Mouse (Mus musculus) heart, embryonic 13.5 days (tissue): Measurements from ENCODE around the gene Lamb1. TPM values are rescaled to one million over a fixed set of nuclear protein-coding genes. Genes with fewer than 3 reads are reported as not detected.

Source experiments
- ATAC-seq: fragments of 200-750 bp; cut with Nextera tagmentation; 2 replicates; pipeline ENCODE4 v1.8.0; 2017; ENCODE audit warnings: moderate TSS enrichment; ENCODE audit not compliant: insufficient number of reproducible peaks, low FRiP score, low TSS enrichment; ENCODE audit errors: extremely low read depth
- H3K27ac ChIP-seq: fragments of 300-500 bp; sonication (generic); replicated peaks from 2 replicates; pipeline ENCODE4 v1.5.1; 2015; ENCODE audit warnings: moderate library complexity, mild to moderate bottlenecking, inconsistent platforms
- H3K27me3 ChIP-seq: fragments of 300-500 bp; sonication (generic); replicated peaks from 2 replicates; pipeline ENCODE4 v1.6.1; 2015; ENCODE audit warnings: mild to moderate bottlenecking, inconsistent platforms
- H3K36me3 ChIP-seq: fragments of 300-500 bp; sonication (generic); 2 replicates; pipeline ENCODE4 v1.6.1; 2015; ENCODE audit warnings: mild to moderate bottlenecking, inconsistent platforms
- H3K4me1 ChIP-seq: fragments of 300-500 bp; sonication (generic); 2 replicates; pipeline ENCODE4 v1.6.1; 2015; ENCODE audit warnings: inconsistent platforms
- H3K4me2 ChIP-seq: fragments of 300-500 bp; sonication (generic); 2 replicates; pipeline ENCODE4 v1.6.1; 2015; ENCODE audit warnings: inconsistent platforms, mild to moderate bottlenecking, moderate library complexity
- H3K4me3 ChIP-seq: fragments of 300-500 bp; sonication (generic); 2 replicates; pipeline ENCODE4 v1.5.1; 2015; ENCODE audit warnings: moderate library complexity, mild to moderate bottlenecking, inconsistent platforms
- H3K9ac ChIP-seq: fragments of 300-500 bp; sonication (generic); 2 replicates; pipeline ENCODE4 v1.6.1; 2015; ENCODE audit warnings: inconsistent platforms, mild to moderate bottlenecking, moderate library complexity
- H3K9me3 ChIP-seq: fragments of 300-500 bp; sonication (generic); 2 replicates; pipeline ENCODE4 v1.6.1; 2016; ENCODE audit warnings: inconsistent platforms
- WGBS: fragments of 180-500 bp; shearing (Covaris S2); methylation state at CpG from one replicate; pipeline ENCODE4 v1.1.7; 2015; ENCODE audit warnings: mixed read lengths; 5-methylcytosine and 5-hydroxymethylcytosine counted together
- polyA plus RNA-seq: library from polyadenylated mRNA; unstranded; fragments of >200 nt; fragmentation: Nextera tagmentation; extraction: Ambion mirVana; gene quantifications from 2 replicates; pipeline ENCODE4 v1.2.1, GENCODE M21; 2015

Gene Lamb1
- polyA plus RNA-seq, 1 experiment from 2014 or later: 91.3 TPM

- no peak overlapping the region for H3K4me2 ChIP-seq
- no peaks in the 10 kb centered on the region for H3K27me3 ChIP-seq
- no peak overlapping the region for H3K4me3 ChIP-seq
- H3K9ac ChIP-seq: no peak overlapping the region
- peaks cover 39% of the 10 kb centered on the region for H3K4me1 ChIP-seq
- H3K9me3 ChIP-seq: 0 out of 2 replicates have a peak, but pooled peaks cover 5% of the 10 kb centered on the region
- H3K27ac ChIP-seq: peak overlapping the region; percentile 48
- 56% methylated on average over 10 of the region's 10 CpGs for WGBS
- peaks cover 100% of the 10 kb centered on the region for H3K36me3 ChIP-seq
- no peak for ATAC-seq
Observed at GRCm38 (mm10) chr12:31318409-31318963, 53.5 kb downstream of the Lamb1 start.

GRCm38 (mm10) chr12:31320817-31321216 lies 55.8 kb downstream of the Lamb1 start:
- H3K36me3 ChIP-seq: peaks cover 100% of the 10 kb centered on the region
- ATAC-seq: no peak

GRCm38 (mm10) chr12:31321532-31321931 lies 56.5 kb downstream of the Lamb1 start:
- Histone ChIP-seq H3K4me3 (no peak overlapping the region), H3K36me3 (peaks cover 100% of the 10 kb centered on the region), H3K9ac (no peak overlapping the region), H3K4me2 (no peak overlapping the region), H3K9me3 (no peaks in the 10 kb centered on the region), H3K27ac (no peak overlapping the region), H3K27me3 (no peaks in the 10 kb centered on the region), H3K4me1 (peaks cover 20% of the 10 kb centered on the region)
- WGBS: 97% methylated on average over 1 of the region's 1 CpGs
- ATAC-seq: no peak

More at GRCm38 (mm10) chr12:31320817-31321216, 55.8 kb downstream of the Lamb1 start:
- H3K9me3 ChIP-seq: no peaks in the 10 kb centered on the region
- 78% methylated on average over 13 of the region's 13 CpGs for WGBS
- peaks cover 24% of the 10 kb centered on the region for H3K4me1 ChIP-seq
- no peak overlapping the region for H3K9ac ChIP-seq
- no peaks in the 10 kb centered on the region for H3K27me3 ChIP-seq
- no peak overlapping the region for H3K27ac ChIP-seq
- H3K4me3 ChIP-seq: no peak overlapping the region
- no peak overlapping the region for H3K4me2 ChIP-seq

- no peak overlapping the region for H3K4me2 ChIP-seq
- WGBS: 78% methylated on average over 9 of the region's 9 CpGs
- H3K4me1 ChIP-seq: peaks cover 8% of the 10 kb centered on the region
- H3K9ac ChIP-seq: no peak overlapping the region
- no peak overlapping the region for H3K27ac ChIP-seq
- no peaks in the 10 kb centered on the region for H3K9me3 ChIP-seq
- H3K27me3 ChIP-seq: no peaks in the 10 kb centered on the region
- no peak overlapping the region for H3K4me3 ChIP-seq
- H3K36me3 ChIP-seq: peaks cover 100% of the 10 kb centered on the region
- no peak for ATAC-seq
Observed at GRCm38 (mm10) chr12:31323136-31323695, 58.2 kb downstream of the Lamb1 start.

GRCm38 (mm10) chr12:31327139-31327538 lies 62.1 kb downstream of the Lamb1 start:
- Histone ChIP-seq H3K9me3 (no peaks in the 10 kb centered on the region), H3K4me2 (no peak overlapping the region), H3K4me1 (no peaks in the 10 kb centered on the region), H3K4me3 (no peak overlapping the region), H3K27ac (no peak overlapping the region), H3K27me3 (no peaks in the 10 kb centered on the region), H3K36me3 (peaks cover 96% of the 10 kb centered on the region), H3K9ac (no peak overlapping the region)
- ATAC-seq: no peak; the same call in 1 of the 2 replicates
- WGBS: 87% methylated on average over 9 of the region's 9 CpGs

GRCm38 (mm10) chr12:31333261-31333660 lies 68.2 kb downstream of the Lamb1 start:
- Histone ChIP-seq H3K4me3 (no peak overlapping the region), H3K27ac (no peak overlapping the region), H3K4me1 (no peaks in the 10 kb centered on the region), H3K9me3 (no peaks in the 10 kb centered on the region), H3K9ac (no peak overlapping the region), H3K36me3 (peaks cover 91% of the 10 kb centered on the region), H3K4me2 (no peak overlapping the region), H3K27me3 (no peaks in the 10 kb centered on the region)
- no peak for ATAC-seq
- WGBS: 94% methylated on average over 1 of the region's 1 CpGs

- Histone ChIP-seq H3K27ac (peak overlapping the region; percentile 91), H3K4me3 (peak overlapping the region; percentile 99), H3K4me2 (peak overlapping the region; percentile 94), H3K9me3 (no peaks in the 10 kb centered on the region), H3K9ac (peak overlapping the region; percentile 98), H3K36me3 (peaks cover 27% of the 10 kb centered on the region), H3K4me1 (peaks cover 18% of the 10 kb centered on the region), H3K27me3 (no peaks in the 10 kb centered on the region)
- ATAC-seq: no peak
- 22% methylated on average over 15 of the region's 15 CpGs for WGBS
Observed at GRCm38 (mm10) chr12:31350191-31350943, 85.3 kb downstream of the Lamb1 start.

GRCm38 (mm10) chr12:31350944-31351928 lies 86.2 kb downstream of the Lamb1 start, which contains the start of gene Dld:
Gene Dld, minus strand, starts transcription at chr12:31351453.
- peak within 1 kb of the TSS; percentile 98 for H3K9ac ChIP-seq
- no peaks in the 10 kb centered on the region for H3K9me3 ChIP-seq
- peak within 1 kb of the TSS; percentile 94 for H3K4me2 ChIP-seq
- peaks cover 27% of the 10 kb centered on the region for H3K36me3 ChIP-seq
- peak within 1 kb of the TSS; percentile 91 for H3K27ac ChIP-seq
- 5% methylated on average over 66 of the region's 66 CpGs for WGBS
- peak; percentile 97 for ATAC-seq
- H3K4me1 ChIP-seq: peaks cover 18% of the 10 kb centered on the region
- H3K27me3 ChIP-seq: no peaks in the 10 kb centered on the region
- H3K4me3 ChIP-seq: peak within 1 kb of the TSS; percentile 99

GRCm38 (mm10) chr12:31366428-31366827 lies 101.4 kb downstream of the Lamb1 start:
- H3K4me2 ChIP-seq: no peak overlapping the region
- H3K4me1 ChIP-seq: peaks cover 35% of the 10 kb centered on the region
- no peak overlapping the region for H3K4me3 ChIP-seq
- H3K9me3 ChIP-seq: no peaks in the 10 kb centered on the region
- WGBS: 13% methylated on average over 3 of the region's 3 CpGs
- peak; percentile 73; the same call in 1 of the 2 replicates for ATAC-seq
- no peaks in the 10 kb centered on the region for H3K36me3 ChIP-seq
- H3K27me3 ChIP-seq: no peaks in the 10 kb centered on the region
- peak overlapping the region; percentile 80 for H3K27ac ChIP-seq
- H3K9ac ChIP-seq: no peak overlapping the region

GRCm38 (mm10) chr12:31367721-31368120 lies 102.7 kb downstream of the Lamb1 start:
- H3K27ac ChIP-seq: no peak overlapping the region
- H3K4me1 ChIP-seq: peaks cover 41% of the 10 kb centered on the region
- H3K4me2 ChIP-seq: no peak overlapping the region
- ATAC-seq: no peak
- 84% methylated on average over 5 of the region's 5 CpGs for WGBS
- H3K27me3 ChIP-seq: no peaks in the 10 kb centered on the region
- H3K9ac ChIP-seq: no peak overlapping the region
- no peaks in the 10 kb centered on the region for H3K9me3 ChIP-seq
- H3K36me3 ChIP-seq: no peaks in the 10 kb centered on the region
- no peak overlapping the region for H3K4me3 ChIP-seq

GRCm38 (mm10) chr12:31369118-31369517 lies 104.1 kb downstream of the Lamb1 start:
- Histone ChIP-seq H3K27me3 (no peaks in the 10 kb centered on the region), H3K9ac (no peak overlapping the region), H3K9me3 (no peaks in the 10 kb centered on the region), H3K4me3 (no peak overlapping the region), H3K4me2 (no peak overlapping the region), H3K27ac (peak overlapping the region; percentile 26), H3K4me1 (peaks cover 41% of the 10 kb centered on the region), H3K36me3 (no peaks in the 10 kb centered on the region)
- 80% methylated on average over 1 of the region's 1 CpGs for WGBS
- no peak for ATAC-seq
